Mouse (Mus musculus): ENCODE results near the gene Hist4h4.

- no peak for TF ChIP-seq TAL1 (conservative IDR thresholded peaks at IDR 0.05; ENCODE audit: low read depth, low read length)
- TF ChIP-seq CTCF (IDR thresholded peaks at IDR 0.05; ENCODE audit: low read depth, low read length): no peak
Measured at GRCm38 (mm10) chr6:136824987-136825386, 20.8 kb upstream of the Hist4h4 start.
